Mouse (Mus musculus) layer of hippocampus, adult 9-10 months (tissue): ENCODE measurements at regions not wholly inside any gene's neighbourhood (a gene's known extent, or its start where the extent isn't known, plus 50 kb on each side); places are given as distances from the start of the nearest gene placed in this dataset.

Source experiments
- DNase-seq: peaks from one replicate; pipeline ENCODE4 v3.0.0; 2022; ENCODE audit warnings: low spot score

- no peak for DNase-seq
These were observed 237.6 kb upstream of the Pabpc6 start for GRCm38 (mm10) chr17:9907077-9907476.

GRCm38 (mm10) chr17:9905501-9906462 is 236.3 kb upstream of the Pabpc6 start:
- DNase-seq, result peak; percentile 40

GRCm38 (mm10) chr17:9904525-9904991 is 235.0 kb upstream of the Pabpc6 start:
- no peak for DNase-seq

- DNase-seq, result no peak
These were observed 233.8 kb upstream of the Pabpc6 start for GRCm38 (mm10) chr17:9903313-9903712.

- DNase-seq, result no peak
These were observed 227.4 kb upstream of the Pabpc6 start for GRCm38 (mm10) chr17:9896964-9897363.

GRCm38 (mm10) chr17:9895686-9896082 is 226.2 kb upstream of the Pabpc6 start:
- DNase-seq, result no peak

GRCm38 (mm10) chr17:9894828-9895685 is 225.5 kb upstream of the Pabpc6 start:
- DNase-seq, result no peak

- no peak for DNase-seq
These were observed 224.4 kb upstream of the Pabpc6 start for GRCm38 (mm10) chr17:9893966-9894365.

- DNase-seq, result no peak
These were observed 223.3 kb upstream of the Pabpc6 start for GRCm38 (mm10) chr17:9892776-9893175.

GRCm38 (mm10) chr17:9892141-9892540 is 222.6 kb upstream of the Pabpc6 start:
- no peak for DNase-seq

- no peak for DNase-seq
These were observed 219.0 kb upstream of the Pabpc6 start for GRCm38 (mm10) chr17:9888494-9888893.

GRCm38 (mm10) chr17:9885110-9885509 is 215.6 kb upstream of the Pabpc6 start:
- DNase-seq, result no peak

- DNase-seq, result no peak
These were observed 213.2 kb upstream of the Pabpc6 start for GRCm38 (mm10) chr17:9882639-9883226.

- peak; percentile 45 for DNase-seq
These were observed 210.2 kb upstream of the Pabpc6 start for GRCm38 (mm10) chr17:9879556-9880206.

- no peak for DNase-seq
These were observed 204.2 kb upstream of the Pabpc6 start for GRCm38 (mm10) chr17:9873695-9874094.

GRCm38 (mm10) chr17:9870237-9870636 is 200.7 kb upstream of the Pabpc6 start:
- no peak for DNase-seq

- DNase-seq, result no peak
These were observed 199.3 kb upstream of the Pabpc6 start for GRCm38 (mm10) chr17:9868747-9869281.

GRCm38 (mm10) chr17:9864254-9864653 is 194.7 kb upstream of the Pabpc6 start:
- DNase-seq, result no peak

GRCm38 (mm10) chr17:9861923-9862854 is 192.7 kb upstream of the Pabpc6 start:
- no peak for DNase-seq

GRCm38 (mm10) chr17:9861346-9861745 is 191.8 kb upstream of the Pabpc6 start:
- DNase-seq, result peak; percentile 41
